Mouse (Mus musculus) lung, postnatal 4 days (tissue): ENCODE measurements around the gene Il25.
"Not testable (repeated sequence)": the region's sequence is repeated elsewhere in the genome, so short reads cannot be mapped to it uniquely, and the experiment has no call there.

ENCODE experiments used
- DNase-seq, 2 experiments: peaks; one replicate each; pipeline ENCODE4 v3.0.0; 2021

Gene Il25

GRCm38 (mm10) chr14:54927296-54927695 lies 5.2 kb upstream of the Il25 start:
- DNase-seq, result no peak

DNA sequence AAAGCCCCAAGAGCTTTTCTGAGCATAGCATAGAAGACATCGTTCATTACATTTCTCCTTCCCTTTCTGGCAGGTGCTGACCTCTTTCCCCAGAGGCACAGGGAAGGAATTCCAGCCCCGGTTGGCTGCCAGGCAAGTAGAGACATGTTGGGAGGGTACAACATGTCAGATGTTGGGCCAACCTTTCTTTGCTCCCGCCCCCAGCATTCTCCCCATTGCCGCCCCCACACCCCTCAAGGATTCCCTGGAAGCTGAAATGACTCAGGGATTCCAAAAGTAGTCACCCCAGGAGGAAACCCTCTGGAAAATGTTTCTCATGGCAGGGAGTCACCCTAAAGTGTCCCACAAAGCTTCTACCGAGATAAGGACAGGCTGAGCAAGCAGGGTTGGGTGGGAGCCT lies 2.7 kb upstream of the Il25 start:
- no peak for DNase-seq

- DNase-seq, result peak in 1 of 2 experiments; percentile 27
Measured at GRCm38 (mm10) chr14:54930431-54930830, 2.1 kb upstream of the Il25 start.

GRCm38 (mm10) chr14:54935904-54936830 lies 3.7 kb downstream of the Il25 start, which contains the start of gene Cmtm5:
Gene Cmtm5 (plus strand): TSS chr14:54936261.
- no peak for DNase-seq

- DNase-seq, result no peak
Measured at GRCm38 (mm10) chr14:54936831-54937160, 4.3 kb downstream of the Il25 start.

GRCm38 (mm10) chr14:54937361-54938182 lies 5.1 kb downstream of the Il25 start:
- no peak for DNase-seq

DNA sequence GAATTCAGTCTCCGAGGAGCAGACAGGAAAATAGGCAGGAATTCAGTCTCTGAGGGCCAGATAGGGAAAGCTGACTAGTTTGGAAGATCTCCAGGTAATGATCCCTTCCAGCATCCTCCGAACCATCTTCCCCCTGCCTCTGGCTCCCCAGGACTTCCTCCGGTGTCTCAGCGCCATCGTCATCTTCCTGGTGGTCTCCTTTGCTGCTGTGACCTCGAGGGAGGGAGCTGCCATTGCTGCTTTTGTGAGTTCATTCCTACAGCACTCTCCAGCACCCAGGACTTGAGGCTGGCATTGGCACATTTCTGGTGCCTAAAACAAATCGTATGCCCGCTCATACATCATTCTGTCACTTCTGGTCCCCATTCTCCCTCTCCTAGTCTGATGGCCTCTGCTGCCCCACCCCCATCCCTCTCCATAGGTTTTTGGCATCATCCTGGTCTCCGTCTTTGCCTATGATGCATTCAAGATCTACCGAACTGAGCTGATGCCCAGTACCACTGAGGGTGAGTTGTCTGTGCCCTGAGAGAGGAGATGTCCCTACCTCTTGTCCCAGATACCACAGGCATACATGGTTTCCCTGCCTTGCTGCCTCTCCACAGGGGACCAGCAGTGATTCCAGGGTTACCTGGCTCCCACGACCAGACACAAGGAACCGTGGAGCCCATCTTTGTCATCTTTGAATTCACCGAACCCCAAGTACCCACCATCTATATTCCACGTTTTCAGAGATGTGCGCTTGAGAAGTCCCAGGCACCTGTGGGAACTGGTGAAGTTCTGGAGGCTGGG lies 6.1 kb downstream of the Il25 start:
- DNase-seq, result no peak

DNA sequence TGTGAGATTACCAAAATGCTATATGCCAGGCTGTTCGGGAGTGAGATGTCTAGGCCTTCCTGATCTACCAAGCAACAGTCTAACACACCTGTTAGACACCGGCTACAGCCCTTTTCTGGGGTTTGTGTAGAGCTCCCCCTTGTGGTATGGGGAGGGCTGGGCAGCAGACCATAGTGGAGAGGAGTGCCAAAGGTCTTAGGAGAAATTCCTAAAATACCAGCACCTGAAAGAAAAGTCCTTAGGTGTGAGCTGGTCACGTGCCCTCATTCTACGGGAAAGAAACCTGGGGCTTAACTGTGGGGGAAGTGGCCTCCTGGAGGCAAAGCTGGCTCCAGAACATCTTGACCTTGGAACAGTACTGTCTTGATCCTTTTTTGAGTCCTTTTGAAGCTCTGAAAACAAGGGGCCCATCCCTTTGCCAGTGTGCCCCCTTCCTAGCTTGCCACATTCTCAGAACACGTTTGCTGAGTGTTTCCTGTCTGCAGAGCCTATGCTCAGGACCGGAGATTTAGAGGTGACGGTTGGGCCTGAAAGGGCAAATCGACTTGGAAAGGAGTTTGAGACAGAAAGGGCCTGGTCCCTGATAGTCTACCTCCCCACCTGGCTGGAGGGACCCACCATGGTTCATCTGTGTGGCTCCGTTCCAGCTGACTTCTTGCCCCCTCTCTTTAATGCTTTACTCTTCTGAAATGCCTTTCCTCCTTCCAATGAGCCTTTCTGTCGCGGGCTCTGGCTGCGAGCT lies 7.1 kb downstream of the Il25 start:
- DNase-seq, result peak; percentile 79 to 82

- no peak for DNase-seq
Measured at GRCm38 (mm10) chr14:54940176-54940530, 7.7 kb downstream of the Il25 start.

DNA sequence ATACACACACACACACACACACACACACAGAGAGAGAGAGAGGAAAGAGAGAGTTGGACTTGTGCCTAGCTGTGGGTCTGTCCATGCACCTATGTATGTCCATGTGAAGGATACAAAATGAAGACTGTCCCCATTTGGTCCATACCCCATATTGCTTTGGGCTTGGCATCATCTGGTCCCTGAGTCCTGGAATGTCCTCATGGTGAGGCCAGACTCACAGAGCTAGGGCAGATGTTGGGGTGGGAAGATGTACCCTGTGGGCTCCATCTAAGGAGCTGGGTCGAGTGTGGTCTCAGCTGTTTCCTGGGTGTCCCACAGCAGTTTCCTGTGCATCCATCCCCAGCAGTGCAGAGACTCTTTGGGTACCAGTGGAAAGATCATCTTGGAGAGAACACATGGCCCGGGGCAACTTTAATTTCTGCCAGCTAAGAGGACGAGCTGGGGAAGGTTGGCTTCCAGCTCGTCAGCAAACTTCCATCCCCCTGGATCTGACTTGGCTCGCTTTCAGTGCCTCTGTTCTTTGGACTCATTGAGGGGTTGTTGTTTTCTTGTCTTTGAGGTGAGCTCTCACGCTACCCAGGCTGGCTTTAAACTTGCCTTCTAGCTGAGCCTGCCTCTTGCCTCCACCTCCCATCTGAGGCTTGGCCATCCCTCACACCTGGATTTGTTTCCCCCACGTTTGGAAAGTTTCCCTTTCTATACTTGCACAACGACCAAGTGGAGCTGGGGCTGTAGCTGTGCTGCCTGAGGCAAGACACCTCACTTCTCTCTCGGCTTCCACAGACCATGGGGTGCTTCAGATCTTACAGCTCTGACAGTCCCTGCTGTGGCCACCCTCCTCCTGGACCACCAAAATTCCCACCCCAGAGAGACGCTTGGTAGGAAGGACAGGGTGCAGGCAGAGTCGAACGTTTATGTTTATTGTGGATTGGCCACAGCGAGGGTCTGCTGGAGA lies 8.8 kb downstream of the Il25 start:
- no peak for DNase-seq

DNA sequence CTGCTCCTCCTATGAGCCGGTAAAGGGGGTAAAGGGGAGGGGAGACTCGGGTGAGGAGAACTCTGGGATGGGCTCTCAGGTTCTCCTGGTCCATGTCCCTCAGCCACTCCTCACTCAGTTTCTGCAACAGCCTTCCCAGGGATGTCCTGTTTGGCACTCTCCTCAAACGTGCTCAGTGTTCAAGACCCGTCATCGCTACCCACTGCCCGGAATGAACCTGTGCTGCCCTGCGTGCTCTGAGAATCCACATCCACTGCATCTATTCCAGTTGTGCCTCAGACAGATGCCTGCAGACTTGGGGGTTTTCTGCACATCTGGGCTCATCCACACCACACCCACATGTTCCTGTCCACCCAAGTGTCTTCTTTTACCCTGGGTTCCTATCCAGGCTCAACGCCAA lies 10.0 kb downstream of the Il25 start:
- DNase-seq, result no peak

GRCm38 (mm10) chr14:54943971-54944370 lies 11.5 kb downstream of the Il25 start:
- no peak for DNase-seq

DNA sequence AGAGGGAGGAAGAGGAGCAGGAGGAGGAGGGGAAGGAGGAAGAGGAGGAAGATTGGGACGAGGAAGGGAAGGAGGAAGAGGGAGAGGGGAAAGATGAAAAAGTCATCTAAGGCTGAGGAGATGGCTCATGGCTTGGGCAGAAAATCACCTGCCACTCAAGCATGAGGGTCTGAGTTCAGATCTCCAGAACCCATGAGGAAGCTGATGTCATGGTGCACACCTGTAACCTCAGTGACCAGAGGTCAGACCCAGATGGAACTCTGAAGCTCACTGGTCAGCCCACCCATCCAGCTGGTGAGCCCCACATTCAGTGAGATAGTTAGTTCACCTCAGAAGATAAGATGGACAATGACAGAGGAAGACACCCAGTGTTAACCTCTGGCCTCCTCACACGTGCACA lies 12.4 kb downstream of the Il25 start:
- no peak for DNase-seq

DNA sequence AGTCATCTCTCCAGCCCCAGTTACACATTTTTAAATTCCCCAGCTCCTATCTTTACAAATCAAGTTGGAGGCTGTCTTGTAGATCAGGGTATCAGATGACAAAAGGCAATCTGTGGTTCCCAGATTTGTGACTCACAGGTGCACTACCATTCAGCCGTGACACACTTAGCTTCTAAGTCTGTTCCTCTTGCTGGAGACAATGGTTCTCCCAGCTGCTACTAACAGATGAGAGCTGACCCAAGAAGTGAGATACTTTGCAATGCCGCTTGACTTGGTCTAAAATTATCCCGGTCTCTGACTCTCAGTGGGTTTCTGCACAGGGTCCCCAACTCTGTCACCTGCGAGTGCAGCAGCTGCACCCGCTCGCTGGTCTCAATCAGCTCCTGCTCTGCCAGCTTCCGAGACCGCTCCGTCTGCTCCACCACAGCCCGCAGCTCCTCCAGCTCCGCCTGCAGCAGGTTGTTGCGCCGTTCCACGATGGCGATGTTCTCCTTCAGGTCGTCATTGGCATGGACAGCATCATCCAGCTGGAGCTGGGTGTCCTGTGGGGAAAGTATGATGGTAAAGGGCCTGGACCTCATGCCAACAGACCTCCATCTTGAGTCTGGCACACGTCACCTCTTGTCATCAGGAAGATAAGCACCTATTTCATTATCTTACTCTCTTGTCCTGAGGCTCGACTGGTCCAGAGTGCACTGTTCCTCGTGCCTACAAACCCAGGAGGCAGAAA lies 13.6 kb downstream of the Il25 start:
- no peak for DNase-seq

DNA sequence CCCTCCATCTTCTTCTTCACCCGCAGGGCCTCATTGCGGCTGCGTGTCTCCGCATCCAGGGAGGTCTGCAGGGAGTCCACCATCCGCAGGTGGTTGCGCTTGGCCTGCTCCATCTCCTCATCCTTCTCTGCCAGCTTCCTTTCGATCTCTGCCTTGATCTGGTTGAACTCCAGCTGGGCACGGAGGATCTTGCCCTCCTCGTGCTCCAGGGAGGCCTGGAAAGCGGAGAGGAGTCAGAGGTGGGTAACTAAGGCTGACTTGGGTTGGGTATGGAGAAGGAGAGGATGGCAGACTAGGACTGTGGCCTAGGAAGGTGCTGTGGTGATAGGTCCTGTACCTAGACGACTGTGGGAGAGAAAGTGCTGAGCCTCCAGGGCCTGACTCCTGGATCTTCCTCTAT lies 14.5 kb downstream of the Il25 start:
- not testable (repeated sequence) for DNase-seq

DNA sequence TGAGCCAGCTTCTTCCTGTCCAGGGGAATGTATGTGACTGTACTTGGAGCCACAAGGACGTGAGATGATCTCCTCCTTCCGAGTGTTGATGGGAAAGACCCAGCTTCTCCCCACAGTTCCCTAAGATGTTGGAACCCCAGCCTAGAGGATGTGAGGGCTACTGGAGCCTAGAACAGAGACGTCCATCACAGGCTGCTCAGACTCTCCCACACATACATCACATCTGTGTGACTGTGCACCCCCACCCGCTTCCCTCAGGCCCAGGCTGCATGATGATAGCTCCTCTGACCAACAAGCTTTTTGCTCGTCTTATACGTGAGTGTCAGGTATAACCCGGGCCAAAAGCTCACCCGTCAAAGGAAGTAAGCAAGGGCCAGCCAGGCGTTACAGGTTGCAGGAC lies 16.3 kb downstream of the Il25 start:
- DNase-seq, result no peak

GRCm38 (mm10) chr14:54950493-54950892 lies 18.0 kb downstream of the Il25 start:
- DNase-seq, result no peak

DNA sequence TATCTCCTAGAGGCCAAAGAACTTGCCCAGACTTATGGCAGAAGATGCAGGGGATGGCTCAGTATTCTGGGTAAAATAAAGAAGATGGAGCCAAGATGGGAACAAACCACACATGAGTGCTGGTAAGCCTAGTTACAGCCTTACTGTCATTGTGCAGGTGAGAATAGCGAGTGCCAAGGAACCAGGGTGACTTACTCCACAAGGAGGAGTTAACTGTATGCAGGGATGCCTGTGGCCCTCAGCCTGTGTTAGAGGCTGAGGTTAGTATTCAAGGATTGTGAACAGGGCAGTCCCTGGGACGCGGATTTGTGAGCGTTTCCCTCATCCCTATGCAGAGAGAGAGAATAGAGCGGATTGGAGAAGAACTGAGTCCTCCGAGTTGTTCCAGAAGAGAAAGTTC lies 19.1 kb downstream of the Il25 start:
- no peak for DNase-seq

DNA sequence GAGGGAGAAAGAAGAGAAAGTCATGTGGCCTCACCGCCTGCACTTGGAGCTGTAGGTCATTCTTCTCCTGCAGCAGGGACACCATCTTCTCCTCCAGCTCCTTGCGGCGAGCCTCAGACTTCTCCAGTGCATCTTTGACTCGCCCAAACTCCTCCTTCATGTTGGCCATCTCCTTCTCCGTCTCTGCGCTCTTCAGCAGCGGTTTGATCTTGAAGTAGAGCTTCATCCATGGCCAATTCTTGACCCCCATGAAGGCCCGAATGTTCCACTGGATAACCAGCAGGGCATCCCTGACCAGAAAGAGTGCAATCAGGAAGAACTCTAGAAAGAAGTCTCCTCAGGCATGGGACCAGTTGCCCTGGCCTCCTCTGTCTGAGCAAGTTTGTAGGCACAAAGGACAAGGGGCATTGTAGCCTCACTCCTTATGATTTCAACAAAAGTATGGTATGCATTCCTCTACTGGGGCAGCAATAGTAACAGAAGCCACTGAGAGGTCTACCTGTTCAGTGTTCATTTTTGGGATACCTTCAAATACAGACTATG lies 21.2 kb downstream of the Il25 start:
- no peak for DNase-seq

- DNase-seq, result no peak
Measured at GRCm38 (mm10) chr14:54954474-54954873, 22.0 kb downstream of the Il25 start.
